Mouse (Mus musculus): ENCODE data around the gene Tex2. TPM values are rescaled to one million over a fixed set of nuclear protein-coding genes. Genes with fewer than 3 reads are reported as not detected.
"Not testable (repeated sequence)": the region's sequence is repeated elsewhere in the genome, so short reads cannot be mapped to it uniquely, and the experiment has no call there.

Tex2 gene
- total RNA-seq, 2 experiments from 2014 or later: 18.9 to 41.8 TPM

DNA sequence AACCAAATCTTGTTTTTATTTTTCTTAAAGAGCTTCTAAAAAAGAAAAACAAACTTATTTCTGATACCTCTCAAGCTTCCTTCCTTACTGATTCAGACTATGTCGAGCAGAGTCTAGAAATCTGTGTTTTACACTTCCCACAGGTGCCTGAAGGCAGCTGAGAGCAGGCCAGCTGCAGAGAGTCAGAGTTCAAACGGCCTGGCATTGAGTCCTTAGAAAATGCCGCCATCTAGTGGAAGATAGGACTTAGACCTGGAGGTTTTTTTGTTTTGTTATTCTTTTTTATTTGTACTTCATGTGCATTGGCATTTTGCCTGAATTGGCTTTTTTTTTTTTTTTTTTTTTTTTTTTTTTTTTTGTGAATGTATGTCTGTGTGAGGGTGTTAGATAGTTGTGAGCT, 121.8 kb downstream of the Tex2 start:
- 0 out of 2 replicates have a peak, but pooled peaks have one; percentile 24 for ATAC-seq (replicated peaks; ENCODE audit: low FRiP score, poor library complexity, severe bottlenecking)

DNA sequence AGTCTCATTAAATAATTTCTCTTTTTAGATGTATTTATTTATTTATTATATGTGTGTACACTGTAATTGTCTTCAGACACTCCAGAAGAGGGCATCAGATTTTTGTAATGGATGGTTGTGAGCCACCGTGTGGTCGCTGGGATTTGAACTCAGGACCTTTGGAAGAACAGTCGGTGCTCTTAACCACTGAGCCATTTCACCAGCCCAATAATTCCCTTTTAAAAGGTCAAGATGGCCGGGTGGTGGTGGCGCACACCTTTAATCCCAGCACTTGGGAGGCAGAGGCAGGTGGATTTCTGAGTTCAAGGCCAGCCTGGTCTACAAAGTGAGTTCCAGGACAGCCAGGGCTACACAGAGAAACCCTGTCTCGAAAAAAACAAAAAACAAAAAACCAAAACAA, 122.6 kb downstream of the Tex2 start:
- ATAC-seq (replicated peaks; ENCODE audit: low FRiP score, poor library complexity, severe bottlenecking): not testable (repeated sequence)

DNA sequence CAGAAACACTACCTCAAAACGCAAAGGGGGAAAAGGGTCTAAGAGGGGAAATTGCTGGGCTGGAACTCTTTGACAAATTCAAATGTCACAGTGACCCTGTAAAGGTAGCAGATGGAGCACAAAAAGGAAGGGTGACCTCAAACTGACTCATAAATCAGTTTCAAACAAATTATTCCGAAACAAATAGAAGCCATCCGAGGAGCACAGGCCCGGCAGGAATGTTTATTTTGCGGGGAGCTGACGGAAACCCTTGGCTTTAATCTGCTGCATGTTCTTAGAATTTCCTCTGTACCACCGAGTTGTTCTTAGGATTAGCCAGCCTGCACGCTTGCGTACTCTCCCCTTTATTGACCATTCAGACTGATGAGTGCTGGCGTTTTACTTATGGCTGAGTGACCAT, 123.2 kb downstream of the Tex2 start:
- ATAC-seq (replicated peaks; ENCODE audit: low FRiP score, poor library complexity, severe bottlenecking): no peak

- no peak for ATAC-seq (replicated peaks; ENCODE audit: low FRiP score, poor library complexity, severe bottlenecking)
Observed at GRCm38 (mm10) chr11:106489036-106489693, 124.1 kb downstream of the Tex2 start.

- peak; percentile 47 for ATAC-seq (replicated peaks; ENCODE audit: low FRiP score, poor library complexity, severe bottlenecking)
Observed at GRCm38 (mm10) chr11:106488126-106488561, 125.1 kb downstream of the Tex2 start.

DNA sequence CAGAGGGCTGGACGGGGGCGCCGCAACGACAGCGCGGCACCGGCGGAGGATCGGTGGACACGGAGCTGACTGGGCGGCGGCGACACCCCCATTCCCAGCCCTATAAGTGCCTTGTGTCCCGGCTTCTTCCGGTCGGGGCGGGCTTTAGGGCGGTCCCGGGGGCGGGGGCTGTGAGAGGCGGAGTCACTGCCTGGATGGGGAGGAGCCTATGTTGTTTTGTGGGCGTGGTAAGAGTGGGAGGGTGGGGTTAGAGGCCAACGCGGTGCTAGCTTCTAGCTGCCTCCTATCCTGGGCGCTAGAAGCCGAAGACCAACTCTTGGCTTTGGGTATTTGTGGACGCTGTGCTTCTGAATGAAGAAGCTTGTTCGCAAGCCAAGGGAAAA, 125.5 kb downstream of the Tex2 start, which contains the start of gene Ern1:
Gene Ern1 (minus strand): TSS at position 120 of the 383 bp plus-strand sequence.
- peak; percentile 96 for ATAC-seq (replicated peaks; ENCODE audit: low FRiP score, poor library complexity, severe bottlenecking)

GRCm38 (mm10) chr11:106486866-106487732, 126.1 kb downstream of the Tex2 start:
- peak; percentile 16 for ATAC-seq (replicated peaks; ENCODE audit: low FRiP score, poor library complexity, severe bottlenecking)

- no peak for ATAC-seq (replicated peaks; ENCODE audit: low FRiP score, poor library complexity, severe bottlenecking)
Observed at GRCm38 (mm10) chr11:106486042-106486865, 127.0 kb downstream of the Tex2 start.

DNA sequence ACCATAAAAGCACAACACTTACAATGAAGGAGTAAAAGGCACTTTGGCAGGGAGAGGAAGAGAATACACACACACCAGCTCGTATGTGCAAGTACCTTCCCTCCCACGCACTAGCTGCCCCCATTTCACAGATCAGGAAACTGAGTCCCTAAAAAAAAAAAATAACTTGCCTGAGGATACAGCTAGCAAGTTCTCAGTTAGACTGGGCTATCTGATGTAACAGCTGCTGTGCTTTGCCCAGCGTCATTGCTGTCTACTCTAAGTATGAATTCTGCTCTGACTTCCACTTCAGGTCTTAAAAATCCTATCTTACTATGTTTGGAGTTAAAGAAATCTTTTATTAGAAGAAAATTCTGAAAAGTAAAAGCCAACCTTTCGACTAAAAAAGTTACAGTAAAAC, 127.6 kb downstream of the Tex2 start:
- no peak for ATAC-seq (replicated peaks; ENCODE audit: low FRiP score, poor library complexity, severe bottlenecking)

GRCm38 (mm10) chr11:106484875-106485274, 128.3 kb downstream of the Tex2 start:
- ATAC-seq (replicated peaks; ENCODE audit: low FRiP score, poor library complexity, severe bottlenecking): no peak

GRCm38 (mm10) chr11:106482867-106483266, 130.4 kb downstream of the Tex2 start:
- ATAC-seq (replicated peaks; ENCODE audit: low FRiP score, poor library complexity, severe bottlenecking): no peak

DNA sequence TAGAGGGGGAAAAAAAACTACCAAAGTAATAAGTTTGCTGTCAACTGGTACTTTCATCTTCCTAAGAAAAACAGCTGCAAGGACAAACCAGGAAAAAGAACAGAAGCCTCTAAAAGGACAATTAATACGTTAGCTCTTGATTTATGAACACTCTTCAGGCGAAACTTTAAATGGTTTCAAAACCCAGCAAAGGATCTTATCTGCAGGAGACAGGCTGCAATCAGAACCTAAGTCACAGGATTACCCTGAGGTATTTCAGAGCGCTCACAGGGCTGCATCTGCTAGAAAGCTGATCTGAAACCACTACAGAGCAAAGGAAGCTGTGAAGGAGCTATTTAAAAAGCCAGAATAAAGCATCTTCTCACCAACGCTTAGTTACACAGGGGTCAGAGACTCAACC, 131.6 kb downstream of the Tex2 start:
- no peak for ATAC-seq (replicated peaks; ENCODE audit: low FRiP score, poor library complexity, severe bottlenecking)

DNA sequence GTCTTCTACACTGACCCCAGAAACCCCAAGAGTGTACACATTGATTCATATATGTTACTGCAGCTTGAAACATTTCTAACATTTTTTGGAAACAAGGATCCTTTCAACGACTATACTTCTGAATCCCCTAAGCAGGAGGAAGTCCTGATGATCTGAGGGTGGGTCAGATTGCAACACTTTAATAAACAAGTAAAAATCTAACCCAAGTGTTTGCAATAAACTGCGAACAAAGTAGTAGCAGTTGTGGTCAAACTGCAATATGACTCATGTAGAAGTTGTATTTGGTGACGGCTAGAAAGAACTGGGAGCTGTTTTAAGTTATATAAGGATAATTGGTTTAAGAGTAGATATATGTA, 132.7 kb downstream of the Tex2 start:
- no peak for ATAC-seq (replicated peaks; ENCODE audit: low FRiP score, poor library complexity, severe bottlenecking)

- no peak for ATAC-seq (replicated peaks; ENCODE audit: low FRiP score, poor library complexity, severe bottlenecking)
Observed at GRCm38 (mm10) chr11:106479619-106480529, 133.3 kb downstream of the Tex2 start.

GRCm38 (mm10) chr11:106478745-106479144, 134.5 kb downstream of the Tex2 start:
- ATAC-seq (replicated peaks; ENCODE audit: low FRiP score, poor library complexity, severe bottlenecking): no peak

- no peak for ATAC-seq (replicated peaks; ENCODE audit: low FRiP score, poor library complexity, severe bottlenecking)
Observed at GRCm38 (mm10) chr11:106477505-106478160, 135.6 kb downstream of the Tex2 start.

GRCm38 (mm10) chr11:106475309-106475708, 137.9 kb downstream of the Tex2 start:
- no peak for ATAC-seq (replicated peaks; ENCODE audit: low FRiP score, poor library complexity, severe bottlenecking)

DNA sequence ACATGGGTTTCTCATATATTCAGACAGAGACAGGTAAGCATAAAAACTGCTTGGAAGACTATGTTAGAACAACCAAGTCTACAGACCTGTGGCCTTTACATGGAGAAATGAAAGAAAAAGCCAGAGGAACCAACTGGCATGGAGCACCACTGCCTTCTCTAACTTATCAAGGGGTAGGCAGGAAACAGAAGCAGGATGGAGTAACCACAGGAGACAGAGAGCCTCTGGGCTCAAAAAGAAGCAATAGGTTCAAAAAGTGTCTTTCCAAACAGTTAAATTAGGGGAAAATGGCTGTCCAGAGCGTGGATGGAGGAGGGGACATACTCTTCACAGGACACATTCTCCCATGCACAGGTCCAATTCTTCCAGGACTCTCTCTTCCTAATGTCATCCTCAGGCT, 141.6 kb downstream of the Tex2 start:
- ATAC-seq (replicated peaks; ENCODE audit: low FRiP score, poor library complexity, severe bottlenecking): no peak

- ATAC-seq (replicated peaks; ENCODE audit: low FRiP score, poor library complexity, severe bottlenecking): no peak
Observed at GRCm38 (mm10) chr11:106468509-106468908, 144.7 kb downstream of the Tex2 start.

Data from erythroid progenitor cell, adult 5-6 weeks (primary cell).